Mouse (Mus musculus) cerebellum, adult 2 months (tissue): ENCODE measurements around the gene Fam117b.

Experiments used
- CTCF ChIP-seq: fragments of 200-500 bp; IDR thresholded peaks from 2 replicates; pipeline ENCODE4 v1.5.1; 2011; ENCODE audit warnings: low read depth, mild to moderate bottlenecking, control low read depth, low read length, moderate library complexity, borderline replicate concordance; ENCODE audit not compliant: insufficient read depth
- POLR2A ChIP-seq: fragments of 200-500 bp; IDR thresholded peaks from 2 replicates; pipeline ENCODE4 v1.6.1; 2011; ENCODE audit warnings: low read length, control low read depth, borderline replicate concordance; ENCODE audit not compliant: insufficient read depth

DNA sequence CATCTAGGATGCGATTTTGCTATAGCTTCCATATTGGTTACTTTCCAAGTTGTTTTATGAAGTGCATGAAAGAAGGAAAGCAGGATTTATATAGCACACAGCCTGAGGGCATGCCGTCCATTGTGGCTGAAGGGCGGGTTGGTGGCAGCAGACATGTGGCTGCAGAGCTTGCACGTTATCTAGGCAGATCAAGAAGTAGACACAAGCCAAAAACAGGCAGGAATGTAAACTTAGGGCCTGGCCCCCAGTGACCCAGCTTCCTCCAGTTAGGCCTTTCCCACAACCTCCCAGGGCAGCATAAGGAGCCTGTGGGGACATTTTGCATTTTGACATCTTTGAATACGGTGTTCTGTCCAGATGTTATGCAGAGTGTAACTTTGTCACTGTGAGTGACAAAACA lies 31.0 kb downstream of the Fam117b start:
- TF ChIP-seq CTCF (no peak), POLR2A (no peak)
